Mouse (Mus musculus): ENCODE results near the gene Trmo. TPM values are rescaled to one million over a fixed set of nuclear protein-coding genes. Genes with fewer than 3 reads are reported as not detected.

The Trmo gene
- 4.0 and 4.3 TPM in 2 replicates for polyA plus RNA-seq (2012; rRNA removed)

GRCm38 (mm10) chr4:46389013-46389611 lies at the start of gene Trmo:
TSS of gene Trmo (minus strand) at chr4:46389437.

DNA sequence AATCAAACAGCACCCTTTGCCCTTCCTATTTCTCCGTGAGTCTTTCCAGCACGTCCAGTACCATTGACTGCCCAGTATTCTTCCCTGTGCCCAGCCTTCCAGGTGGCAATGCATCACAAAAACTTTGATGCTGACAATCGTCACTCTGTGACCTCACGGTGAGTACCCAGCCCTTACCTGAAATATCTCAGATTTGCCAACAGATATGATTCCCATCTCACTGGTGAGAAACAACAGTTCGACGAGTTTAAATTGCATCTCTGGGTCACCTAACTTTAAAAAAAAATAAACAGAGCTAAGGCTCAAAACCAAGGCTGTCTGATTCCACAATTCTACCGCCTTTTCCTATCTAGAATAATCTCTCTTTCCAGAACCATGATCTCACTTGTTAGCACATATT lies 24.2 kb upstream of the Trmo start, which contains the start of gene Hemgn:
Gene Hemgn, minus strand, starts transcription at position 101 of the 400 bp plus-strand sequence.

GRCm38 (mm10) chr4:46343596-46344260 lies 45.5 kb downstream of the Trmo start, which contains the start of gene Foxe1:
TSS of gene Foxe1 (plus strand) at chr4:46343609.

Other genes starting within 250 kb of the Trmo start
- 21.7 and 31.9 TPM in 2 replicates for gene Xpa, start 193.1 kb downstream of the Trmo start, polyA plus RNA-seq (2012; rRNA removed)
- 0.08 TPM in 1 of 2 replicates, not detected in the other for gene Foxe1, start 45.8 kb downstream of the Trmo start, polyA plus RNA-seq (2012; rRNA removed)
- gene Hemgn, start 24.1 kb upstream of the Trmo start, polyA plus RNA-seq (2012; rRNA removed) = not detected in 2 replicates
- gene Anp32b, start 61.5 kb upstream of the Trmo start, polyA plus RNA-seq (2012; rRNA removed) = 15.9 and 17.1 TPM in 2 replicates
- 266 and 329 TPM in 2 replicates for gene Nans, start 99.8 kb upstream of the Trmo start, polyA plus RNA-seq (2012; rRNA removed)
- gene Trim14, start 146.7 kb upstream of the Trmo start, polyA plus RNA-seq (2012; rRNA removed) = 35.1 and 42.0 TPM in 2 replicates
- 221 and 239 TPM in 2 replicates for gene Coro2a, start 212.8 kb upstream of the Trmo start, polyA plus RNA-seq (2012; rRNA removed)

Data from colon, adult 2 months (tissue).